Mouse (Mus musculus): ENCODE data around the gene Wdr46.
A peak's percentile ranks its signal among the peaks of the same experiment; 100 is the strongest.
"Not testable (repeated sequence)": the region's sequence is repeated elsewhere in the genome, so short reads cannot be mapped to it uniquely, and the experiment has no call there.

DNA sequence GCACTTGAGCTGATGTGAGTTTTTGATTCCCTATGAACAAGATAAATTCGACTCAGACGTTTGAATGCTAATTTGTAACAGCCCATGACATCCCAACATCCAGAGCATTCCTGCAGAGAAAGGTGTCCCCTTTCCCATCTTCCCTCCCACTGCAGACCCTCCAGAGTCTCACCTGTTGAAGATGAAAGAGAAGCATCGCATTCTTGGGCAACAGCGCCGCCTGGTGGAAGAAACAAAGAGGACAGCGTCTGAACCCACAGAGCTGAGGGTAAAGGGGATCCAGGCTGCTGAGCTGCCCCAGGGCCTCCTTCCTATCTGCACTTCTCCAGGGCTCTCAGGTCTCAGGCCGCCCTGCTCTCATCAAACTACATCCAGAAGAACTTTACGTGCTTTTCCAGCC lies 41.7 kb downstream of the Wdr46 start:
- TF ChIP-seq GABPA (IDR thresholded peaks at IDR 0.05; ENCODE audit: insufficient replicate concordance, low read depth, low read length); ZC3H11A (IDR thresholded peaks at IDR 0.05; ENCODE audit: low read depth, low read length); SMC3 (IDR thresholded peaks at IDR 0.05; ENCODE audit: low read depth, low read length); MYC (IDR thresholded peaks at IDR 0.05; ENCODE audit: low read depth, low read length); JUND (conservative IDR thresholded peaks at IDR 0.05; ENCODE audit: low read depth, low read length); TBP (conservative IDR thresholded peaks at IDR 0.05; ENCODE audit: low read depth, low read length); JUN (IDR thresholded peaks at IDR 0.05; ENCODE audit: insufficient read depth, low read depth, low read length); USF1 (IDR thresholded peaks at IDR 0.05; ENCODE audit: low read depth, low read length); MAZ (IDR thresholded peaks at IDR 0.05; ENCODE audit: low read depth, low read length); ELF1 (IDR thresholded peaks at IDR 0.05; ENCODE audit: low read depth, low read length); CHD2 (IDR thresholded peaks at IDR 0.05; ENCODE audit: low read length); POLR2A (IDR thresholded peaks at IDR 0.05; ENCODE audit: low read depth, low read length): not testable (repeated sequence)
- peak in 1 of 2 experiments; percentile 45; a peak in 3 of 4 replicates for TF ChIP-seq CTCF (conservative IDR thresholded peaks at IDR 0.05 in 1 of 2, IDR thresholded peaks at IDR 0.05 in 1 of 2; ENCODE audit: low read depth in 2 of 2, low read length in 2 of 2)
